Mouse (Mus musculus): ENCODE measurements at regions not wholly inside any gene's neighbourhood (a gene's known extent, or its start where the extent isn't known, plus 50 kb on each side); places are given as distances from the start of the nearest gene placed in this dataset.

DNA sequence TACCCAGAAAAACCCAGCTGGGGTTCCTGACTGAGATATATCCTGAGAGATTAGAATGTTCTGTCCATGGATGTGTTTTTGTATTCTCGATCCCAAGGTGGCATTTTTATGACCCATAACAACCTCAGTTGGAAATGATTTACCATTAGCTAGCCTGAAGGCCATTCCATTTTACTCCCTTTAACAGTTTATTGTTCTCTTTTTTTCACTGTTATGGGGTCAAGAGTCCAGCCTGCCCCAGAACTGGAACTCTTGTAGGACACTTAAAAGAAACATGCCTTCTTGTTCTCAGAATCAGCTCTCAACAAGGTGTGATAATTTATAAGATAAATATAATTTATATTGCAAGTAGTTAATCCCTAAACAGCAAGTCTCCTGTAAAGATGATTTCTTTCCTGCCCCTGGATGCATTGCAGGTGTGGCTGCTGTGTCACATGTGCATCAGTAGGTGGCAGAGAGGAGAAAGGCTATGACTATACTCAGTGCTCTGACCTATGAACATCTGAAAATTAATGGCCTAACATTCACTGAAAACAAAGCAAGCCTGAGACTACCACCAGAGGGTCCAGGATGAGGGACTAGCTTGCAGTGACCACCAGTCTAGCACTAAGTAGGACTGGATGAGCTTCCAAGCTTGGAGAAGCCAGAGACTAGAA lies 181.6 kb upstream of the Gm527 start:
- no peak overlapping the region for H3K4me3 ChIP-seq (ENCODE audit: low read length)
- ATAC-seq (ENCODE audit: low read depth), result no peak
- H3K4me1 ChIP-seq (replicated peaks; ENCODE audit: control insufficient read depth, insufficient read depth, low read length), result no peaks in the 10 kb centered on the region
- H3K4me2 ChIP-seq (ENCODE audit: low read depth, low read length), result no peak overlapping the region
- no peaks in the 10 kb centered on the region for H3K27me3 ChIP-seq (ENCODE audit: control insufficient read depth, insufficient read depth, low read depth, low read length)
- no peaks in the 10 kb centered on the region for H3K9me3 ChIP-seq (ENCODE audit: control insufficient read depth, low read length)
- WGBS, result 75% methylated on average over 1 of the region's 1 CpGs
- H3K27ac ChIP-seq (ENCODE audit: low read length), result no peak overlapping the region
- H3K36me3 ChIP-seq (ENCODE audit: control insufficient read depth, insufficient read depth, low read length), result no peaks in the 10 kb centered on the region
- no peak overlapping the region for H3K9ac ChIP-seq (ENCODE audit: low read length)

DNA sequence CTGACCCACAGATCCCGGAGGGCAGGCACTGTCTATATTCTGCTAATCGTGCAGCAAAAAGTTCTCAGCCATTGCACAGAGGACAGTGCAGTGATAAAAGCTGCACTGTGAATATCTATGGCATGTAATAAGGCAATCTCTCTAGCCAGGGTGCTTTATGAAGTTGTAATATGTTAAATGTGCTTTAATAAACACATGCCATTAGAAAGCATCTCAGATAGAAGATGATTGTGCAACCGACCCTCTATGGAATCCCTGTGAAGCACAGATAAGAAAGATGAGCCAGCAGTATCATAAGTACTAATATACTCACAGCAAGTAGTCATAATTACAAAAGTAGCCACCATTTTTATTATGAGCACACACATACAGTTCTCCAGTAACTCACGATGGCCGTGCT lies 214.3 kb upstream of the Gm527 start:
- no peak for ATAC-seq (ENCODE audit: low read depth)
- WGBS, result 83% methylated on average over 5 of the region's 5 CpGs

DNA sequence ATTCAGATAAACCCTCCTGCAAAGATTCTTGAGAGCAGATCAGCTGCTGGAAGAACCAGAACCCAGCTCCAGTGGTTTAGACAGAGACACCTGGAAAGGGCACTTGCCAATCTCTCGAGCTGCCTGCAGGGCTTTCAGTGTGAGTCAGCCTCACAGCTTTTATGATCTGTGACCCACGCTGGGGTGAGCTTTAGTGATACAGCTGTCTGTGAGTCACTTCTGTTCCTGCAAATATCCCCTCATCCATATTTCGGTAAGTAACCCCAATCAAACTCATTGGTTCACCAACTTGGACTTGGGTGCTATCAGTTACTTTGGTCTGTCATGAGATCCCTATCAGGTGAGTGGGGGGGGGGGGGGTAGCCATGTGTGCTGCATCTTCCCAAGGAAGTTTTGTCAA lies 216.6 kb upstream of the Gm527 start:
- H3K9me3 ChIP-seq (ENCODE audit: control insufficient read depth, low read length), result no peaks in the 10 kb centered on the region
- no peak overlapping the region for H3K4me3 ChIP-seq (ENCODE audit: low read length)
- WGBS, result 59% methylated on average over 3 of the region's 3 CpGs
- ATAC-seq (ENCODE audit: low read depth), result no peak
- H3K4me2 ChIP-seq (ENCODE audit: low read depth, low read length), result no peak overlapping the region
- H3K27ac ChIP-seq (ENCODE audit: low read length), result no peak overlapping the region
- H3K27me3 ChIP-seq (ENCODE audit: control insufficient read depth, insufficient read depth, low read depth, low read length), result no peaks in the 10 kb centered on the region
- no peaks in the 10 kb centered on the region for H3K36me3 ChIP-seq (ENCODE audit: control insufficient read depth, insufficient read depth, low read length)
- no peaks in the 10 kb centered on the region for H3K4me1 ChIP-seq (replicated peaks; ENCODE audit: control insufficient read depth, insufficient read depth, low read length)
- H3K9ac ChIP-seq (ENCODE audit: low read length), result no peak overlapping the region

More for the DNA sequence above, 214.3 kb upstream of the Gm527 start:
- Histone ChIP-seq H3K36me3 (ENCODE audit: control insufficient read depth, insufficient read depth, low read length) (no peaks in the 10 kb centered on the region), H3K27ac (ENCODE audit: low read length) (no peak overlapping the region), H3K4me2 (ENCODE audit: low read depth, low read length) (no peak overlapping the region), H3K4me1 (replicated peaks; ENCODE audit: control insufficient read depth, insufficient read depth, low read length) (no peaks in the 10 kb centered on the region), H3K9me3 (ENCODE audit: control insufficient read depth, low read length) (no peaks in the 10 kb centered on the region), H3K27me3 (ENCODE audit: control insufficient read depth, insufficient read depth, low read depth, low read length) (no peaks in the 10 kb centered on the region), H3K4me3 (ENCODE audit: low read length) (no peak overlapping the region), H3K9ac (ENCODE audit: low read length) (no peak overlapping the region)

DNA sequence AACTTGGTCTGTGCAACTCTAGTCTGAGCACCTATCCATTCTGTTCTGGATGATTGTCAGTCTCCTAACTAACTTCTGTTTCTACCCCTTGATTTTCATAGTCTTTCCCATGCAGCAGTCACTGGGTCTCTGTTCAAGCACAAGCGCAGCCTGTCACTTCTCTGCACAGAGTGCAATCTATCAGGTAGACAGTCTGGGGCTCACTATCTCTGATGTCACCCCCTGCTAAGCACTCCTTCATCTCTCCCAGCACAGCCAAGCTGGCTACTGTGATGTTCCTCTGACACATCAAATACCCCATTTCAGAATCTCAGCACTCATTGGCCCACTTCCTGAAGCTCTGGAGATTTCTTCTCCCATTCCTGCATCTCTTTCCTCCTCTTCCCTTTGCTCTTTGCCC lies 220.9 kb upstream of the Fscb start:
- H3K4me3 ChIP-seq (ENCODE audit: low read length), result no peak overlapping the region
- no peak overlapping the region for H3K27ac ChIP-seq (ENCODE audit: low read length)
- H3K36me3 ChIP-seq (ENCODE audit: control insufficient read depth, insufficient read depth, low read length), result no peaks in the 10 kb centered on the region
- H3K4me1 ChIP-seq (replicated peaks; ENCODE audit: control insufficient read depth, insufficient read depth, low read length), result no peaks in the 10 kb centered on the region
- no peak for ATAC-seq (ENCODE audit: low read depth)
- 65% methylated on average over 1 of the region's 1 CpGs for WGBS
- H3K4me2 ChIP-seq (ENCODE audit: low read depth, low read length), result no peak overlapping the region
- no peak overlapping the region for H3K9ac ChIP-seq (ENCODE audit: low read length)
- no peaks in the 10 kb centered on the region for H3K9me3 ChIP-seq (ENCODE audit: control insufficient read depth, low read length)
- H3K27me3 ChIP-seq (ENCODE audit: control insufficient read depth, insufficient read depth, low read depth, low read length), result no peaks in the 10 kb centered on the region

DNA sequence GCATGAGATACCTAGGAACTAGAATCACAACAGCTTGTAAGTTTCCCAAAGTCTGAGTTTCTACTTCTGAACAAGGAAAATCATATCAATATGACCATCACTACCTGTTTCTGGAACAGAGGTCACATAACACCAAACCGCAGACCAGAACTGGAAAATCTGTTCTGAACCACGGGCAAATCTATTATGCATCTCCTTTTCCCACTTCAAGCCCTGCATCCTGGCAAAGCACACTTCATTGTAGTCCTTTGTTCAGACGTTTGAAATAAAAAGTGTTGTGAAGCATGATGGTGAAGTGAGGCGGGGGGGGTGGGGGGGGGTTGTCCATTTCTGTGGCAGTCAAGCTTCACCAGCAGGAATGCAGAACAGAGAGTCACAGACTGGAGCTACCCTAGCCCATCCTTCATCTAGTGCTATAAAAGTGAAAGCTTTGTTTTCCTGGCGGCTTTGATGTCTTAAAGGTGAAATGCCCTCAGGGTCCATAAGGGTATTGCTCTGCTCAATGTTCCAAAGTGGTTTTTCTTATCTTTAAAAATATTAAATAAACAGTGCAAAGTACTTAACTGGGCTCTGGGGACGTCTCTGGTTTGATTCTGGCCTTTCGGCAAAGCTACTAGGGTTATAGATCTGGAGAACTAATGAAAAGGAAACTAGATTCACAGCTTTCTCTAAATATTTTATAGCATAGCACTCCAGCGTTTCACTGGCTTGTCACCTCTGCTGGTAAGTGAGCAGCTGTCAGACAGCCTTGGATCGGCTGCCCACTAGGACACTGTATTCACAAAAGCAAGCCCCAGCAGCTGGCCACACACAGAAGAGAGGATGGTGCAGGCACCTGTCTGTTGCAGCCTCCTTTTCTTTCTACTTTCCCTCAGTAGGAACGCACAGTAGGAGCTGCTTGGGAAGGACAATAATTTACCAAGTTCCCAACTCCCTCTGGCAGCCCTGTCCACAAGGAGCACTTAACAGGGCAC lies 218.0 kb upstream of the Fscb start:
- no peaks in the 10 kb centered on the region for H3K4me1 ChIP-seq (replicated peaks; ENCODE audit: control insufficient read depth, insufficient read depth, low read length)
- H3K4me2 ChIP-seq (ENCODE audit: low read depth, low read length), result peak overlapping the region; percentile 25; the same call in 1 of the 2 replicates
- H3K4me3 ChIP-seq (ENCODE audit: low read length), result no peak overlapping the region
- peak; percentile 34 for ATAC-seq (ENCODE audit: low read depth)
- no peaks in the 10 kb centered on the region for H3K27me3 ChIP-seq (ENCODE audit: control insufficient read depth, insufficient read depth, low read depth, low read length)
- H3K27ac ChIP-seq (ENCODE audit: low read length), result no peak overlapping the region
- no peaks in the 10 kb centered on the region for H3K9me3 ChIP-seq (ENCODE audit: control insufficient read depth, low read length)
- no peaks in the 10 kb centered on the region for H3K36me3 ChIP-seq (ENCODE audit: control insufficient read depth, insufficient read depth, low read length)
- 17% methylated on average over 10 of the region's 10 CpGs for WGBS
- no peak overlapping the region for H3K9ac ChIP-seq (ENCODE audit: low read length)

DNA sequence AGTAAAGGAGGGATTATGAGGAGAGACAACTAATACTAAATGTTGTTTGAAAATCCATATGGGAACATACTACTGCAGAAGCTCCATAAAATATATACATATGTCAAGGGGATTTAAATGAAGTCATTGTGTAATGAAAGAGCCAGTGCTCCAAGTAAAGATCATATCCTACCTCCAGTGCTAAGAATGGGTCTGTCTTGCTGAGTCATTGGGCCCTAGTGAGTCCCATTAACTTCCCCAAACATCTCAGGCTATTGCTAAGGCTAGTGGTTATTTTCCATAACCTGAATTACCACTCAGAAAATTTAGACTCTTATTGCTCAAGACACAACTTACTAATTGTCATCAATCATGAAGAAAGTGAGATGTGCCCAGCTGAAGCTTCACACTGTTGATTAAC lies 215.2 kb upstream of the Fscb start:
- Histone ChIP-seq H3K4me2 (ENCODE audit: low read depth, low read length) (no peak overlapping the region), H3K36me3 (ENCODE audit: control insufficient read depth, insufficient read depth, low read length) (no peaks in the 10 kb centered on the region), H3K9ac (ENCODE audit: low read length) (no peak overlapping the region), H3K27me3 (ENCODE audit: control insufficient read depth, insufficient read depth, low read depth, low read length) (no peaks in the 10 kb centered on the region), H3K4me1 (replicated peaks; ENCODE audit: control insufficient read depth, insufficient read depth, low read length) (no peaks in the 10 kb centered on the region), H3K9me3 (ENCODE audit: control insufficient read depth, low read length) (no peaks in the 10 kb centered on the region), H3K4me3 (ENCODE audit: low read length) (no peak overlapping the region), H3K27ac (ENCODE audit: low read length) (no peak overlapping the region)
- ATAC-seq (ENCODE audit: low read depth), result no peak

DNA sequence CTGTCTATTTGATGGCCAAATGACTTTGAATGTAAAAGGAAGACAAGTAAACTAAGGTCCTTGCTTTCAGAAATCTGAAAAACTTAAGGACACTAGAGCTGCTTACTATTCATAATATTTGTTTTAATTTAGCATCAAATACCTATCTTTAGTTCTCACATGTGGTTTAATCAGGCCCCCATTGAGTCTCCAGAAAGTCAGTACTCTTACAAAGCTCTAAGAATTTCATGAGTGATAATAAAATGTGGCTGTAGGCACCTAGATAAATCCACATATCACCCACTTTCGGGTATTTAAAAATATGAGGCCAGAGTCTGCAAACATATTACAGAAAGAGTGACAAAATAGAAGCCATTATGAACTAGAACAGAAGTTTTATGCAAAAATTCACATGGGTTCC lies 214.1 kb upstream of the Fscb start:
- no peak overlapping the region for H3K4me3 ChIP-seq (ENCODE audit: low read length)
- no peaks in the 10 kb centered on the region for H3K27me3 ChIP-seq (ENCODE audit: control insufficient read depth, insufficient read depth, low read depth, low read length)
- 51% methylated on average over 1 of the region's 1 CpGs for WGBS
- H3K4me2 ChIP-seq (ENCODE audit: low read depth, low read length), result no peak overlapping the region
- H3K36me3 ChIP-seq (ENCODE audit: control insufficient read depth, insufficient read depth, low read length), result no peaks in the 10 kb centered on the region
- no peaks in the 10 kb centered on the region for H3K4me1 ChIP-seq (replicated peaks; ENCODE audit: control insufficient read depth, insufficient read depth, low read length)
- no peak overlapping the region for H3K9ac ChIP-seq (ENCODE audit: low read length)
- no peak overlapping the region for H3K27ac ChIP-seq (ENCODE audit: low read length)
- ATAC-seq (ENCODE audit: low read depth), result no peak
- no peaks in the 10 kb centered on the region for H3K9me3 ChIP-seq (ENCODE audit: control insufficient read depth, low read length)

DNA sequence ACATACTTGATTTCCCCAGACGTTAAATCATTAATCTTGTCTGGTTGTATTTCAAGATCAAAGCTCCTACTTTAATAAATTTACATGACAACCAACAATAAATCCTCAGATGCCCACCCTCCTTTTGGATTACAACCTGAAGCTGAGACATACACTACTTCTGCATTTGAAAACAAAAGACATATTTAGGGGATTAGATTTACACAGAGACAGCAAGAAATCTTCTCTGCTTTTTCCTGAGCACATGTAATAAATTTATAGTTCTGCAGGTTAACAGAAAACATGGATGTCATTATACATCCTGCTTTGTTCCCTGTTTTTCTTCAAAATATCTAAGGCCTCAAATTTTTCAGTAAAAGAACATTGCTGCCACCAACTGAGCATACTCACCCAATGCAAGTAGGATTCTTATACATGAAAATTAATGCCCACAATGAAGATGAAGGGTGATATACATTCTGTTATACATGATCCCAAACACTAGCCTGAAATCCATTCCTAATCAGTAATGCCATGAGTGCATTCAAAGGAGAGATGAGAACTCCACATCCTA lies 166.4 kb upstream of the Fscb start:
- Histone ChIP-seq H3K27ac (ENCODE audit: low read length) (no peak overlapping the region), H3K4me1 (replicated peaks; ENCODE audit: control insufficient read depth, insufficient read depth, low read length) (no peaks in the 10 kb centered on the region), H3K4me3 (ENCODE audit: low read length) (no peak overlapping the region), H3K27me3 (ENCODE audit: control insufficient read depth, insufficient read depth, low read depth, low read length) (no peaks in the 10 kb centered on the region), H3K9me3 (ENCODE audit: control insufficient read depth, low read length) (no peaks in the 10 kb centered on the region), H3K9ac (ENCODE audit: low read length) (no peak overlapping the region), H3K36me3 (ENCODE audit: control insufficient read depth, insufficient read depth, low read length) (no peaks in the 10 kb centered on the region), H3K4me2 (ENCODE audit: low read depth, low read length) (no peak overlapping the region)
- ATAC-seq (ENCODE audit: low read depth), result no peak
- 37% methylated on average over 1 of the region's 1 CpGs for WGBS

DNA sequence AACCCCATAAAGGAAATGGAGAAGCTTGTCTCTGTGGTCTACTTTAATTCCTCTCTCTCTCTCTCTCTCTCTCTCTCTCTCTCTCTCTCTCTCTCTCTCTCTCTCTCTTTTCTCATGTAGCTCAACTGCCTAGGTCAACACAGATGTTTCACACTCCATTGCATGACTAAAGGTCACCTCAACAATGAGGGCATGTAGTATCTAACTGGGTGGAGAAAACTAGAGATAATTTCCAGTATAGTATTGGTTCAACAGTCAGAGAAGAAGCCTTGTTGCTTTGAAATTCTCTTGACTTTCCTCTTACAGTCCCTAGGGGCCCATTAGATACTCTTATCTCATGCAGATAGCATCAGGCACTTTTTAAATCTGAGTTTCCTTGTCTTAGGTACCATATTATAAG lies 140.4 kb upstream of the Fscb start:
- no peak for ATAC-seq (ENCODE audit: low read depth)
- Histone ChIP-seq H3K4me1 (replicated peaks; ENCODE audit: control insufficient read depth, insufficient read depth, low read length) (no peaks in the 10 kb centered on the region), H3K4me3 (ENCODE audit: low read length) (no peak overlapping the region), H3K27me3 (ENCODE audit: control insufficient read depth, insufficient read depth, low read depth, low read length) (no peaks in the 10 kb centered on the region), H3K4me2 (ENCODE audit: low read depth, low read length) (no peak overlapping the region), H3K27ac (ENCODE audit: low read length) (no peak overlapping the region), H3K9me3 (ENCODE audit: control insufficient read depth, low read length) (no peaks in the 10 kb centered on the region), H3K36me3 (ENCODE audit: control insufficient read depth, insufficient read depth, low read length) (no peaks in the 10 kb centered on the region), H3K9ac (ENCODE audit: low read length) (no peak overlapping the region)

Measured in lung, embryonic 16.5 days (tissue).